Mouse (Mus musculus) B cell, adult (primary cell): ENCODE measurements around the gene Gm2163. TPM values are rescaled to one million over a fixed set of nuclear protein-coding genes. Genes with fewer than 3 reads are reported as not detected.

ENCODE experiments used
- total RNA-seq: library from RNA; stranded (reverse); gene quantifications from 4 replicates; pipeline ENCODE4 v1.2.4, GENCODE M21; 2023; ENCODE audit not compliant: inconsistent age

The Gm2163 gene
- not detected in 4 replicates for total RNA-seq

GRCm38 (mm10) chr4:42466452-42466851, at the start of gene Gm2163:
Gene Gm2163, plus strand, starts transcription at chr4:42466752.

GRCm38 (mm10) chr4:42439078-42439477, 27.5 kb upstream of the Gm2163 start, which contains the start of gene Gm21586:
Gene Gm21586, plus strand, starts transcription at chr4:42439378.

GRCm38 (mm10) chr4:42528075-42528474, 61.5 kb downstream of the Gm2163 start, which contains the start of gene Fam205a2:
Gene Fam205a2, minus strand, starts transcription at chr4:42528175.

GRCm38 (mm10) chr4:42611895-42612294, 145.3 kb downstream of the Gm2163 start, which contains the start of gene Gm10591:
Gene Gm10591, plus strand, starts transcription at chr4:42612195.

GRCm38 (mm10) chr4:42629419-42629818, 162.9 kb downstream of the Gm2163 start, which contains the start of gene Gm2564:
Gene Gm2564, plus strand, starts transcription at chr4:42629719.

Other genes starting within 250 kb of the Gm2163 start
- gene Gm10600, start 226.1 kb upstream of the Gm2163 start, total RNA-seq, result not detected in 4 replicates
- not detected in 4 replicates for gene Ccl21b, start 211.0 kb upstream of the Gm2163 start, total RNA-seq
- gene Gm21953, start 172.5 kb upstream of the Gm2163 start, total RNA-seq, result not detected in 4 replicates
- gene Fam205a3, start 148.4 kb upstream of the Gm2163 start, total RNA-seq, result not detected in 4 replicates
- gene Gm21586, start 27.4 kb upstream of the Gm2163 start, total RNA-seq, result not detected in 4 replicates
- gene Fam205a2, start 61.4 kb downstream of the Gm2163 start, total RNA-seq, result not detected in 4 replicates
- gene Gm10591, start 145.4 kb downstream of the Gm2163 start, total RNA-seq, result not detected in 4 replicates
- gene Gm2564, start 163.0 kb downstream of the Gm2163 start, total RNA-seq, result not detected in 4 replicates
- not detected in 4 replicates for gene Ccl27b, start 188.5 kb downstream of the Gm2163 start, total RNA-seq
- not detected in 4 replicates for gene Il11ra2, start 195.1 kb downstream of the Gm2163 start, total RNA-seq